Comparison of ENCODE assay signal across 8 mouse cellular contexts in the genomic region with DNA sequence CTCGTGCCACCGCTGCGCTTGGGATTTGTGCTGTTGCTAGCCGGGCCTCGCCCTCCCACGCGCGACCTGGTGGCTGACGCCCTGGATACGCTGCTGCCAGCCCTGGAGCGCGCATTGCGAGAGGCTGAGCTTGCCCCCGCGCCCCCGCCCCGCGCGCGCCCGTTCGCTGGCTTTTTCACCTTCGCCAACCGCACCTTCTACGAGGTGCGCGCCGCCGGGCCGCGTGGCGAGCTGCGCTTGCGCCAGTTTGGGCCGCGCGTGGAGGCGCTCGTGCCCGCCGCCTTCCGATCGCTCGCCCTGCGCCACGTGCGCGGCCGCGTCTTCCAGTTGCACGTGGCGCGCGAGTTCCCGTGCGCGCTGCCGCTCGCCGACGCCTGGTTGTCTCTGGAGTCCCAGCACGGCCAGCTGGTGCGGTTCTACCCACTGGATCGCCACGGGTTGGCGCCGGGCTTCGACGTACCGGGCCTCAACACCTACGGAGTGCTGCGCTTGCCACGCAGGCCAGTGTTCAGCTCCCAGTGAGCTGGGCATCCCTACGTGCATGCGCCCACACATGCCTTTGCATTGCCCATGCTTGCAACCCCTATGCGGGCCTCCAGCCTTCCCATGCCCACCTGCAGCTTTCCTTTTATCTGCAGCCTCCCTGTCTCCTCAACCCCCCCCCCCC. TPM values are rescaled to one million over a fixed set of nuclear protein-coding genes. Genes with fewer than 3 reads are reported as not detected.
DNase-seq lines count a peak whose midpoint lies in the region; ATAC-seq and TF ChIP-seq lines count a peak whose summit lies in the region.

No protein-coding gene starts in this region.

- no peak for TF ChIP-seq CTCF in G1E (IDR thresholded peaks at IDR 0.05; ENCODE audit: low read depth, low read length)
- no peak for TF ChIP-seq CTCF in olfactory bulb, adult 2 months (IDR thresholded peaks at IDR 0.05; ENCODE audit: insufficient read depth, low read depth, low read length)

- TF ChIP-seq POLR2A in olfactory bulb, adult 2 months (IDR thresholded peaks at IDR 0.05; ENCODE audit: insufficient read depth, low read depth, low read length): no peak

- DNase-seq in gastrocnemius, postnatal 14 days: peak; percentile 20
- no peak for DNase-seq in gastrocnemius, postnatal 36 days
- no peak for DNase-seq in G1E (ENCODE audit: low spot score)
- DNase-seq in embryonic facial prominence, embryonic 11.5 days (ENCODE audit: low spot score): peak; percentile 65
- DNase-seq in limb, embryonic 11.5 days (ENCODE audit: low spot score): peak; percentile 65
- DNase-seq in B cell, adult 2 months: no peak

- peaks cover 8% of the 10 kb centered on the region for H3K9me3 ChIP-seq in G1E (replicated peaks)
- H3K9me3 ChIP-seq in embryonic facial prominence, embryonic 11.5 days (replicated peaks; ENCODE audit: control insufficient read depth, low read length): no peaks in the 10 kb centered on the region
- no peaks in the 10 kb centered on the region for H3K9me3 ChIP-seq in hindbrain, embryonic 15.5 days
- H3K9me3 ChIP-seq in limb, embryonic 11.5 days (ENCODE audit: control insufficient read depth, low read length): no peaks in the 10 kb centered on the region

- peak overlapping the region; percentile 97 for H3K4me2 ChIP-seq in embryonic facial prominence, embryonic 11.5 days (ENCODE audit: low read depth, low read length)
- H3K4me2 ChIP-seq in hindbrain, embryonic 15.5 days: peak overlapping the region; percentile 89
- peak overlapping the region; percentile 88 for H3K4me2 ChIP-seq in limb, embryonic 11.5 days (ENCODE audit: low read depth, severe bottlenecking)

- no peaks in the 10 kb centered on the region for H3K36me3 ChIP-seq in G1E (replicated peaks)
- H3K36me3 ChIP-seq in embryonic facial prominence, embryonic 11.5 days (replicated peaks; ENCODE audit: control insufficient read depth, insufficient read depth, low read depth, low read length): no peaks in the 10 kb centered on the region
- no peaks in the 10 kb centered on the region for H3K36me3 ChIP-seq in hindbrain, embryonic 15.5 days
- H3K36me3 ChIP-seq in limb, embryonic 11.5 days (ENCODE audit: control insufficient read depth, insufficient read depth, low read length): no peaks in the 10 kb centered on the region

- 0 out of 2 replicates have a peak overlapping the region, but pooled peaks have one; percentile 20 for H3K4me3 ChIP-seq in G1E (ENCODE audit: low read depth, low read length)
- peak overlapping the region; percentile 36 for H3K4me3 ChIP-seq in embryonic facial prominence, embryonic 11.5 days (ENCODE audit: low read depth, low read length)
- H3K4me3 ChIP-seq in hindbrain, embryonic 15.5 days: peak overlapping the region; percentile 51
- peak overlapping the region; percentile 46 for H3K4me3 ChIP-seq in limb, embryonic 11.5 days (ENCODE audit: low read depth, low read length)
- peak overlapping the region; percentile 53 for H3K4me3 ChIP-seq in olfactory bulb, adult 2 months (ENCODE audit: insufficient read depth, low read depth, low read length)

- H3K27ac ChIP-seq in embryonic facial prominence, embryonic 11.5 days (replicated peaks; ENCODE audit: low read depth, low read length): no peak overlapping the region
- H3K27ac ChIP-seq in hindbrain, embryonic 15.5 days (replicated peaks): peak overlapping the region; percentile 81
- no peak overlapping the region for H3K27ac ChIP-seq in limb, embryonic 11.5 days (replicated peaks; ENCODE audit: low read depth, low read length)
- no peak overlapping the region for H3K27ac ChIP-seq in olfactory bulb, adult 2 months (ENCODE audit: insufficient read depth, low read depth, low read length)

- H3K9ac ChIP-seq in embryonic facial prominence, embryonic 11.5 days (replicated peaks; ENCODE audit: low read length): peak overlapping the region; percentile 55
- H3K9ac ChIP-seq in hindbrain, embryonic 15.5 days: peak overlapping the region; percentile 57
- peak overlapping the region; percentile 57 for H3K9ac ChIP-seq in limb, embryonic 11.5 days (ENCODE audit: low read length)

- intact Hi-C loops in gastrocnemius, postnatal 14 days (cut with DNase I; ENCODE audit: low total_unique reads): no loop called here
- intact Hi-C loops in gastrocnemius, postnatal 36 days (cut with DNase I): no loop called here

- no peak for ATAC-seq in G1E (ENCODE audit: extremely low read depth, insufficient number of reproducible peaks, low FRiP score, poor library complexity, severe bottlenecking)
- no peak; the same call in 1 of the 2 replicates for ATAC-seq in embryonic facial prominence, embryonic 11.5 days (replicated peaks; ENCODE audit: insufficient number of reproducible peaks, low FRiP score, low TSS enrichment, low read depth)
- ATAC-seq in hindbrain, embryonic 15.5 days (ENCODE audit: low FRiP score, low read depth): peak; percentile 77
- ATAC-seq in limb, embryonic 11.5 days (ENCODE audit: insufficient number of reproducible peaks, low FRiP score, low TSS enrichment, low read depth): no peak

- no peaks in the 10 kb centered on the region; the same call in 1 of the 2 replicates for H3K4me1 ChIP-seq in G1E (ENCODE audit: insufficient read depth, low read depth, low read length)
- no peaks in the 10 kb centered on the region; the same call in 1 of the 2 replicates for H3K4me1 ChIP-seq in embryonic facial prominence, embryonic 11.5 days (ENCODE audit: control insufficient read depth, insufficient read depth, low read length)
- peaks cover 25% of the 10 kb centered on the region for H3K4me1 ChIP-seq in hindbrain, embryonic 15.5 days (replicated peaks)
- H3K4me1 ChIP-seq in limb, embryonic 11.5 days (ENCODE audit: control insufficient read depth, insufficient read depth, low read length): peaks cover 10% of the 10 kb centered on the region
- H3K4me1 ChIP-seq in olfactory bulb, adult 2 months (ENCODE audit: control insufficient read depth, insufficient read depth, low read length): peaks cover 11% of the 10 kb centered on the region

- peaks cover 13% of the 10 kb centered on the region; the same call in 1 of the 2 replicates for H3K27me3 ChIP-seq in G1E (ENCODE audit: insufficient read depth, low read length)
- peaks cover 22% of the 10 kb centered on the region for H3K27me3 ChIP-seq in embryonic facial prominence, embryonic 11.5 days (ENCODE audit: control insufficient read depth, insufficient read depth, low read length)
- peaks cover 9% of the 10 kb centered on the region; the same call in 1 of the 2 replicates for H3K27me3 ChIP-seq in hindbrain, embryonic 15.5 days
- H3K27me3 ChIP-seq in limb, embryonic 11.5 days (ENCODE audit: control insufficient read depth, insufficient read depth, low read length): peaks cover 38% of the 10 kb centered on the region

- WGBS in embryonic facial prominence, embryonic 11.5 days: 3% methylated on average over 74 of the region's 76 CpGs
- WGBS in hindbrain, embryonic 15.5 days: under 1% methylated on average over 75 of the region's 76 CpGs
- WGBS in limb, embryonic 11.5 days: 4% methylated on average over 72 of the region's 76 CpGs
- WGBS in olfactory bulb, adult 2 months: 4% methylated on average over 76 of the region's 76 CpGs

RNA-seq across cellular contexts. Expression of gene Lactbl1, which starts 15.3 kb away (rescaled TPM):
- not detected for total RNA-seq in gastrocnemius, postnatal 14 days (2021)
- not detected for total RNA-seq in gastrocnemius, postnatal 36 days (2021)
- not detected in 2 replicates for total RNA-seq in G1E (2014; fragmentation: Nextera tagmentation)
- not detected in 2 replicates for total RNA-seq in G1E (2017)
- polyA plus RNA-seq in G1E (2012): 0.02 and 0.04 TPM in 2 replicates
- polyA plus RNA-seq in embryonic facial prominence, embryonic 11.5 days (2014; fragmentation: Nextera tagmentation; extraction: Ambion mirVana): not detected in 2 replicates
- polyA plus RNA-seq in hindbrain, embryonic 15.5 days (2015; fragmentation: Nextera tagmentation; extraction: Ambion mirVana): 0.06 and 0.17 TPM in 2 replicates
- not detected in 2 replicates for polyA plus RNA-seq in limb, embryonic 11.5 days (2014; fragmentation: Nextera tagmentation; extraction: Ambion mirVana)
- polyA plus RNA-seq in olfactory bulb, adult 2 months (2012; ENCODE audit: insufficient read depth, insufficient read length, low replicate concordance, missing spikeins): not detected in 2 replicates

RNA-seq across cellular contexts. Expression of gene Tex46, which starts 27.5 kb away (rescaled TPM):
- total RNA-seq in gastrocnemius, postnatal 14 days (2021): not detected
- total RNA-seq in gastrocnemius, postnatal 36 days (2021): not detected
- total RNA-seq in G1E (2014; fragmentation: Nextera tagmentation) (not detected in 2 replicates), G1E (2017) (not detected in 2 replicates)
- not detected in 2 replicates for polyA plus RNA-seq in G1E (2012)
- not detected in 2 replicates for polyA plus RNA-seq in embryonic facial prominence, embryonic 11.5 days (2014; fragmentation: Nextera tagmentation; extraction: Ambion mirVana)
- polyA plus RNA-seq in hindbrain, embryonic 15.5 days (2015; fragmentation: Nextera tagmentation; extraction: Ambion mirVana): not detected in 2 replicates
- not detected in 2 replicates for polyA plus RNA-seq in limb, embryonic 11.5 days (2014; fragmentation: Nextera tagmentation; extraction: Ambion mirVana)
- not detected in 2 replicates for polyA plus RNA-seq in olfactory bulb, adult 2 months (2012; ENCODE audit: insufficient read depth, insufficient read length, low replicate concordance, missing spikeins)

RNA-seq across cellular contexts. Expression of gene Kdm1a, which starts 35.2 kb away (rescaled TPM):
- 10 to 100 TPM; 20.4 to 21.0 TPM for total RNA-seq in gastrocnemius, postnatal 14 days (2021)
- total RNA-seq in gastrocnemius, postnatal 36 days (2021): 10 to 100 TPM; 14.7 to 20.4 TPM
- total RNA-seq in G1E (2014; fragmentation: Nextera tagmentation) (66.5 and 86.3 TPM in 2 replicates), G1E (2017) (89.9 and 107 TPM in 2 replicates)
- 29.3 and 35.0 TPM in 2 replicates for polyA plus RNA-seq in G1E (2012)
- polyA plus RNA-seq in embryonic facial prominence, embryonic 11.5 days (2014; fragmentation: Nextera tagmentation; extraction: Ambion mirVana): 76.9 and 88.3 TPM in 2 replicates
- 59.5 and 64.7 TPM in 2 replicates for polyA plus RNA-seq in hindbrain, embryonic 15.5 days (2015; fragmentation: Nextera tagmentation; extraction: Ambion mirVana)
- 75.3 and 82.3 TPM in 2 replicates for polyA plus RNA-seq in limb, embryonic 11.5 days (2014; fragmentation: Nextera tagmentation; extraction: Ambion mirVana)
- polyA plus RNA-seq in olfactory bulb, adult 2 months (2012; ENCODE audit: insufficient read depth, insufficient read length, low replicate concordance, missing spikeins): not detected in 2 replicates

Comparison
In these comparisons a context has a peak if more than half of its experiments do, and no peak if none do; other contexts are left out.
1. DNase-seq: peak in gastrocnemius, postnatal 14 days (single experiment), embryonic facial prominence, embryonic 11.5 days (single experiment) and limb, embryonic 11.5 days (single experiment); none in gastrocnemius, postnatal 36 days (0 of 2), G1E (single experiment) and B cell, adult 2 months (0 of 2).
2. RNA of gene Kdm1a, which starts 35.2 kb away (polyA plus RNA-seq): 76.9 to 88.3 TPM in embryonic facial prominence, embryonic 11.5 days, 75.3 to 82.3 TPM in limb, embryonic 11.5 days, 59.5 to 64.7 TPM in hindbrain, embryonic 15.5 days and 29.3 to 35.0 TPM in G1E; not detected in olfactory bulb, adult 2 months; every median in the first group is over 10 times any median in the second.
3. Peak in every context shown above with its lines, with median percentiles within 50 percentile points of each other: H3K4me3 ChIP-seq, H3K4me2 ChIP-seq and H3K9ac ChIP-seq.